Mouse (Mus musculus): Measurements from ENCODE around the gene Sh2b1.

DNA sequence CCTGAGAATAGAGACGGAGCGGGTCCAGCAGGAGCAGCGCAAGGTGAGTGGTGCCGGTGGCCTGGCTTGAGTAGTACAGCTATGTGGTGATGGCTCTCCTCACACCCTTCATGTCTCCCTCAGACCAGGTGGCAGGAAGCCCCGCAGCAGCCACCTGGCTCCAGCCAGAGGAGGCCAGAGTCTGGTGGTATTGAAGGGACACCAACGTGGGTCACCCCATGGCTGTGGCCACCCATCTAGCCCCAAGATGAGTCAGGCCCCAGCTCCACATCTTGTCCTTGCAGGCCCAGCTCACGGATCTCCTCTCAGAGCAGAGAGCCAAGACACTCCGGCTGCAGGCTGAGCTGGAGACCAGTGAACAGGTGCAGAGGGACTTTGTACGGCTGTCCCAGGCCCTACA is 30.7 kb downstream of the Sh2b1 start:
- TF ChIP-seq SRF (IDR thresholded peaks at IDR 0.05; ENCODE audit: control insufficient read depth, insufficient read length, low read depth) (no peak), TCF12 (IDR thresholded peaks at IDR 0.05; ENCODE audit: insufficient read depth, poor library complexity, severe bottlenecking) (no peak), POLR2A (IDR thresholded peaks at IDR 0.05; ENCODE audit: insufficient read length, low read depth) (peak; percentile 38), MAX (IDR thresholded peaks at IDR 0.05; ENCODE audit: low read depth) (no peak), E2F4 (IDR thresholded peaks at IDR 0.05; ENCODE audit: insufficient read depth) (no peak), MYOD1 (IDR thresholded peaks at IDR 0.05; ENCODE audit: control insufficient read depth in 1 of 3, insufficient read length in 2 of 3, low read depth in 2 of 3) (no peak), USF1 (IDR thresholded peaks at IDR 0.05; ENCODE audit: low read depth) (no peak), POLR2AphosphoS2 (IDR thresholded peaks at IDR 0.05; ENCODE audit: insufficient read length, low read depth) (no peak), REST (IDR thresholded peaks at IDR 0.05; ENCODE audit: insufficient read depth, insufficient read length) (no peak)
